Mouse (Mus musculus) bone marrow, adult 2 months (tissue): Measurements from ENCODE around the gene Ugt1a8.

Experiments used
- CTCF ChIP-seq: fragments of 200-500 bp; IDR thresholded peaks from 2 replicates; pipeline ENCODE4 v1.5.1; 2011; ENCODE audit warnings: low read length, control low read depth; ENCODE audit not compliant: control insufficient read depth, insufficient read depth
- POLR2A ChIP-seq: fragments of 200-500 bp; IDR thresholded peaks from 2 replicates; pipeline ENCODE4 v1.6.1; 2011; ENCODE audit warnings: low read depth, mild to moderate bottlenecking, control low read depth, low read length, borderline replicate concordance; ENCODE audit not compliant: control insufficient read depth

- TF ChIP-seq CTCF (no peak), POLR2A (no peak)
Measured at GRCm38 (mm10) chr1:88248658-88249057, 161.0 kb downstream of the Ugt1a8 start.
